Mouse (Mus musculus) cerebellum, adult 2 months (tissue): ENCODE results near the gene Arhgap21.

Experiments used
- CTCF ChIP-seq: fragments of 200-500 bp; IDR thresholded peaks from 2 replicates; pipeline ENCODE4 v1.5.1; 2011; ENCODE audit warnings: low read depth, mild to moderate bottlenecking, control low read depth, low read length, moderate library complexity, borderline replicate concordance; ENCODE audit not compliant: insufficient read depth
- POLR2A ChIP-seq: fragments of 200-500 bp; IDR thresholded peaks from 2 replicates; pipeline ENCODE4 v1.6.1; 2011; ENCODE audit warnings: low read length, control low read depth, borderline replicate concordance; ENCODE audit not compliant: insufficient read depth

- TF ChIP-seq CTCF (no peak), POLR2A (no peak)
Observed at GRCm38 (mm10) chr2:20995547-20995946, 26.9 kb upstream of the Arhgap21 start.
